Mouse (Mus musculus) c-Kit-positive CD71-positive TER-119-positive erythroid progenitor cells, embryonic 14.5 days (primary cell): Measurements from ENCODE around the gene Ubb.

Experiments used
- DNase-seq: peaks from one replicate; pipeline ENCODE4 v3.0.0-alpha.2; 2013; ENCODE audit warnings: low spot score

Ubb gene

DNA sequence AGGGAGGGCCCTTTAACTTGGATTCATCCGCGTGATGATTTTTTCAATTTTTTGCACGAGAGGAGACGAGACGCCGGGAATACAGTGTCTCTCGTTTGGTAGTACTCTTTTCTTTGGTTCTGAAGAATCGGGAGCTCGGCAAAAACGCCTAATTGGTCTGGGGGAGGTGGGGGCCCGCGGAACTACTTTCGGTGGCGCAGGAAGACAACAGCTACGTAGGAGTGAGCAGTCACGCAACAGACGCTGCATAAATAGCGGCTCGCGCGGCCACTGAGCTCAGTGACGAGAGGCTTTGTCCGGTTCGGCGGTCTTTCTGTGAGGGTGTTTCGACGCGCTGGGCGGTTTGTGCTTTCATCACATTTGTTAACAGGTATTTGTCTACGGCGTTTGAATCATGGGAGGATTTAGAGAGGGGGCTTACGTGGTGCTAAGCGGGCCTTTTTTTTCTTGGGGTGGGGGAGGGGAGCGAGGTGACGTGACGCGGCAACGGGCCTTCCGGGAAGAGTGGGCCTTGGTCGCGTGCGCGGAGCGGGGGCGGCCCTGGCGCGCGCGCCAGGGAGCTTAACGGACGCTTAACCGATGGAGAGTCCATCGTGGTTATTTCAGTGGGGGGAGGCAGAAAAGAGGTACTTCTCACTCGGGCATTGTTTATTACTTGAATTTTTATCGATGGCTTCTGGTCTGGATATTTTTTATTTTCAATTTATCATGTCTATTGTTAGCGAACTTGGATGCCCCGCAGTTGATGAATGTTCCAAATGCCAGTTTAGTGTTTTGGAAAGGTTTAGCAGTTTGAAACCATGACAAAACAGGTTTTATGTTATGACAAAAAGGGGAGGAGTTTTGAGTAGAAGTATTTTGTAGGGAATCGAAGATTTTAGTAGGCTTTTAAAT, 502 bp downstream of the Ubb start:
- DNase-seq, result peak; percentile 83

GRCm38 (mm10) chr11:62553186-62553585, 2.2 kb downstream of the Ubb start:
- no peak for DNase-seq

- DNase-seq, result no peak
Observed at GRCm38 (mm10) chr11:62553633-62554032, 2.7 kb downstream of the Ubb start.

- no peak for DNase-seq
Observed at GRCm38 (mm10) chr11:62554163-62554855, 3.3 kb downstream of the Ubb start.

- DNase-seq, result no peak
Observed at GRCm38 (mm10) chr11:62554934-62555517, 4.1 kb downstream of the Ubb start.

- no peak for DNase-seq
Observed at GRCm38 (mm10) chr11:62555896-62556412, 5.0 kb downstream of the Ubb start.

GRCm38 (mm10) chr11:62557205-62557604, 6.2 kb downstream of the Ubb start:
- no peak for DNase-seq

DNA sequence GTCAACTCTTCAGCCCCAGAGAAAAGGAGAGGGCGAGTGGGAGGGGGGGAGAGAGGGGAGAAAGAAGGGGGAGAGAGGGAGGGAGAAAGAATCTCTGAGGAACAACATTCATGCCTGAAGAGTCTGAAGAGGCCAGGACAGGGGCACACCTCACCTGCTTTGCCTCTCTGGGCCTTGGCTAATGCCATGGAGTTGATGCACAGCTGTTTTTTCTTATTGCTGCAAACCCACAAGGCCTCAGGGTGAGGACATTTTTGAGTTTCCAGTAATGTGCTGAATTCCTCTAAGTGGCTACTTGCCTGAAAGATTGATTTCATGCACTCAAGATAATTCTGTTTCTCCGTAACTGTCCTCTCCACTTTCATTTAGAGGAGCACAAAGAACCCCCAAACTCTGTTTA, 7.2 kb downstream of the Ubb start:
- DNase-seq, result no peak

DNA sequence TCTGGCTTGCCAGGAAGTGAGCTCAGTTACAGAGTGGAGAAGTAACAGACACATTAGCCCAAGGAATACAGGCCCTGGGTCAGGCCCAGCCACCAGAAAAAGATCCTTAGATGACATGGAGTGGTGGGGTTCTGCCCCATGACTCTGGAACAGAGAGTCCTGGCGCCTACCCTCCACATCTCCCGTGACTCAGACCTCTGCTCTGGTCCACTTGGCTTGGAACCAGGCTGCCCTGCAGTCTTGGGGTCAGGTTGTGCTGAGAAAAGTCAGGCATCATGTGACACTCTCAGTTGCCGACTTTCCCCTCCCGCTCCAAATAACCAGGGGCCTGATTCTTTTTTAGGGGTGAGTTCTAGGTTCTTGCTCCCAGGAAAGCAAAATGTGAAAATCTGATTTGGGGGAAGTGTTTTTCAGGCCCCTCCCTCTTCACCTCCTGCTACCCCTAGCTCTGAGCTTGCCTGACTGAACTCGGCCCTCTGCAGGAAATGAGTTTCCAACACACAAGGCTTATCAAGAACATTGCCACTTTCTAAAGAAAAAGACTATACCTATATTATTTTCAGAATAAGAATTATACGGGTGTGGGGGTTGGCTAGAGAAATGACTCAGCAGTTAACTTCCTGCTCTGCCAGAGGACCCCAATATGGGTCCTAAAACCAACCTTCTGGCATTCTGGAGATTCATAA, 8.1 kb downstream of the Ubb start:
- DNase-seq, result no peak

DNA sequence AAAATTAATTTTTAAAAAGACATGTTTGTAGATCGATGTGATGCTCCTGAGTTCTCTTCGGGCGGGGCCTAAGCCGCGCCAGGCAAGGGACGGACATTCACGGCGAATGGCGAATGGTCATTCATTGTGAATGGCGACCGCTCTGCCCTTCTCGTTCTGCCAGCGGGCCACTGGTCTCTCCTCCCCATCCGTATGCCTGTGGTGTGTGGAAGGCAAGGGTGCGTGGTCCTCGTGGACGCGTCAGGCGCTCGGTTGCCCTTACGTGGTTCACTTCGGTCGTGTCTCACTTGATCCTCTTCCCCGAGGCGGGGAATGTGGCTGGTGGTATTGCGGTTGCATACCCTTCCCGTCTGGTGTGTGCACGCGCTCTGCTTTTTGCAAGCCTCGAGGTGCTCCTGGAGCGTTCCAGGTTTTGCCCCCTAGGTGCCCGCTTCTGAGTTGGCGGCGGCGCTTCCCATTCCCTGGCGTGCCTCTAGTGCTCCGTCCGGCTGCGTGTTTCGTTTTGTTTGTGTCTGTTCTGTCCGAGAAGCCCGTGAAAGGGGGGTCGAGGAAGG, 9.6 kb downstream of the Ubb start:
- no peak for DNase-seq

- no peak for DNase-seq
Observed at GRCm38 (mm10) chr11:62563590-62563989, 12.6 kb downstream of the Ubb start.

DNA sequence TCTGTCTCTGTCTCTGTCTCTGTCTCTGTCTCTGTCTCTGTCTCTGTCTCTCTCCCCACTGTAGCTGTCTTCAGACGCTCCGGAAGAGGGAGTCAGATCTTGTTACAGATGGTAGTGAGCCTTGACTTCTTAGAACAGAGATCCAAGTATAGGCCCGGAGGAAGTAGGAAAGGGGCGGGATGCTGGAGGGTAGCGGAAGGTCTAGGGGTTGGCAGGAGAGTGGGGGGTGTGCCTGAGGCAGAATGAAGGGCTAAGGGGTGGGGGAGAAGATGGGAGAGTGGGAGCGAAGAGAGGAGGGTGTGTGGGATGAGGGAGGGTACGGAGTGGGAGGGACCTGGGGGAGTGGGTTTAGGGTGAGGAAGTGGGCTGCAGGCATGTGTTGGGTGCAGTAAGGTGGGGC, 14.8 kb downstream of the Ubb start:
- no peak for DNase-seq

DNA sequence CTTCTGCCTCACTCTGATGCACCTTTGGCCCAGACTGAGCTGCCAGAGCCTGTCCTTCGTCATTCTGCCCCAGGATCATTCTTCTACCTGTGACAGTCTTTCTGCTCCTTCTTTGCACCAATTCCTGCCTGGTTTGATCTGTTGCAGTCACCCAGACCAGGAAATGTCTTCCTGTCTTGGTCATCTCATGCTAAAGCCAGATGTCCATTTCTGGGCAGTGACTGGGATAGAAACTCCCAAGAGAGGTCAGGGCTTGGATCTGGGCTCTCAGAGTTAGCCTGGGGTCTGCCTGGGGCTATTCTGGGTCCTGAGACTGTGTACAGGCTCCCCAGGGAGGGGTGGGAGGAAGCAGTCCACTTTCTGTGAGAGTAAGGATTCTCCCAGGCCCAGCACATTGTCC, 15.2 kb downstream of the Ubb start:
- no peak for DNase-seq

DNA sequence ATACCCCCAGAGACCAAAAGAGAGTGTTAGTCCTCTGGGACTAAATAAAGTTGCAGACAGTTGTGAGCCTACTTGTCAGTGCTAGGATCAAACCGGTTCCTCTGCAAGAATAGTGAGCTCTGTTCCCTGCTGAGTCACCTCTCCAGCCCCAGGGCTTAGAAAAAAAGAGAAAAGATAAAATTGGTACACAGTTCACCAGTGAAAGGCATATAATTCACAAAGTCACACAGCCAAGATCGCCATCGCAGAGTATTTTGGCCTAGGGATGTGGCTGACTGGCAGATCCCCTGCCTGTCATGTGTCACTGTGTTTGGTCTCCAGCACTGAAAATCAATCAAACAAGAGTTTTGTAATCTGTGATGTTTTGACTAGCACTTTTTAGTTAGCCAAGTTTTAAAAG, 17.3 kb downstream of the Ubb start:
- no peak for DNase-seq

DNA sequence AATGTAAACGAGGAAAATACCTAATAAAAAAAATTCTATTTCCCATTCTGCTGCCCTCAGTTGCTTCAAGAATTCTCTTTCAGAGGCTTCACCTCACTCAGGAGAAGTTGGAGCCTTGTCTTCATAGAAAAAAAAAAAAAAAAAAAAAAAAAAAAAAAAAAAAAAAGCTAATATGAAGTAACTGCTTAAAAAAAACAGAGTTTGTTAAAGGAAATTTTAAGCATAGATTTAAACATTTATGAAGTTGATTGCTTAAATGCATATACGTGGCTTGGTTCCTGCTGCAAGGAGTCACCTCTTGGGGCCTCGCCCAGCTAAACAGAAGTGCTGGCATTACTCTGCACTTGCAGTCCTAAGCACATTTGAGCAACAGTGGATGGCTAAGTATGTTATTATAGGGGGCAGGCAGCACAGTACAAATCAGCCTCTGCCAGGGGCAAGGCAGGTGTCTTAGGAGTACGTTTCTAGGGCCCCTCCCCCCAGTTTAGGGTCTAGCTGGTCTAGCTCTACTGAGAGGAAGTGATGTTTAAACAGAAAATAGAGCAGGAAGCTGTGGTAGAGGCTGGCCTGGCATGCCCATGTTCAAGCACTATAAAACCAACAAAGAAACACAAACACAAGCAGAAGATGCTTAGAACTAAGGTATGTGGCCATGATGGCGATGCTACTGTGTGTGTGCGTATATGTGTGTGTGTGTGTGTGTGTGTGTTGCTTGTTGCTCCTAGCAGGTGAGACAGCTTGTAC, 23.2 kb downstream of the Ubb start, which contains the start of gene Trpv2:
Gene Trpv2 (plus strand): TSS at position 528 of the 744 bp plus-strand sequence.
- DNase-seq, result no peak

- DNase-seq, result no peak
Observed at GRCm38 (mm10) chr11:62574703-62575085, 23.7 kb downstream of the Ubb start.

- peak; percentile 78 for DNase-seq
Observed at GRCm38 (mm10) chr11:62575297-62575658, 24.3 kb downstream of the Ubb start.

DNA sequence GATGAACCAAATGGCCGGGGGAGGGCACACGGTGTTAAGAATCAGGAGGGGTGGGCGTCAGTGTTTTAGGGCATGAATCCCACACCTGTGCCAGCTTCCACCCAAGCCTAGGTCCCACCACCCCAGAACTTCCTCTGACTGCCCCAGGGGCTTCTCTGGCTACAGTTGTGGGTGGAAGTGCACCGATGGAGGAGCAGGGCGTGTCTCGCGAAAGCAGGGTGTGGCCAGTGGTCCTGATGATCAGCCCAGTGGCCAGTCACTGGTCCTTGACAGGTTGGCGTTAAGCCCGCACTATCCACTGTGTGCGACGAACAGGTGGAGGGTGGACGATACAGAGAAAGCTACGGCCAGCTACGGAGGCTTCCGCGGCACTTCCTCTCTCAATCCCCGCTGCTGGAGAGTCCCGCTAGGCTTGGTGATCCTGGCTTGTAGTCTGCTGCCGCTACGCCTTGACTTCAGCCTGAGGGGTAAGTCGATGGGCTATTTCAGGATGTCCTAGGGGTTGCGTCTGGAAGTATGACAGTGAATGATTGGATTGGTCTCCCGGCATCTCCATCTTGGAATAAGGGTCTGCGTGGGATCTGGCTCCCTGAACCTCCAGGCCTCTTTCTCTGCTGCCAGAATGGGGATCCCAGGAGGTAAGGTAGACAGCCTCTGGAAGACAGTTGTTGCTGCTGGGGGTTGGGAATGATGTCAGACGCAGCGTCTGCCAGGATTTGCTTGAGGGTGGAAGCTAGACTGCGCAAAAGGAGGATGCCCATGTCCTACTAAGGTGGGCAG, 24.9 kb downstream of the Ubb start:
- peak; percentile 40 for DNase-seq

- DNase-seq, result peak; percentile 42
Observed at GRCm38 (mm10) chr11:62576530-62577152, 25.7 kb downstream of the Ubb start.

DNA sequence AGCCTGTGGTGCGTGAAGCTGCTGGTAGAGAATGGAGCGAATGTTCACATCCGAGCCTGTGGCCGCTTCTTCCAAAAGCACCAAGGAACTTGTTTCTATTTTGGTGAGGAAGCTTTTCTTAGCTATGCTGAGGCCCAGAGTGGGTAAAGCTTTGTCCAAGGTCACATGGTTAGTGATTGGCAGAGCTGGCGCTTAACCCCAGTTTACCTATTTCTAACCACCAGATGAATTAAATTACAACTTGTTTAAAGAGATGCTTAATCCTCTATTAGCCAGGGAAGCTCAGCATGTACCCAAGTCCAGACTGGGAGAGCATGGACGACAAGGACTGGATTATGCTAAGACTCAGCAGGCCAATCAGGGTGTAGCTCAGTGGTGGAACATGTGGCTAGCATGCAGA, 32.1 kb downstream of the Ubb start:
- DNase-seq, result no peak
